Mouse (Mus musculus) urinary bladder, postnatal 25 days (tissue): Measurements from ENCODE around the gene Rbl2.

Experiments
- DNase-seq: peaks from one replicate; pipeline ENCODE4 v3.0.0; 2022; ENCODE audit warnings: low spot score

The Rbl2 gene

DNA sequence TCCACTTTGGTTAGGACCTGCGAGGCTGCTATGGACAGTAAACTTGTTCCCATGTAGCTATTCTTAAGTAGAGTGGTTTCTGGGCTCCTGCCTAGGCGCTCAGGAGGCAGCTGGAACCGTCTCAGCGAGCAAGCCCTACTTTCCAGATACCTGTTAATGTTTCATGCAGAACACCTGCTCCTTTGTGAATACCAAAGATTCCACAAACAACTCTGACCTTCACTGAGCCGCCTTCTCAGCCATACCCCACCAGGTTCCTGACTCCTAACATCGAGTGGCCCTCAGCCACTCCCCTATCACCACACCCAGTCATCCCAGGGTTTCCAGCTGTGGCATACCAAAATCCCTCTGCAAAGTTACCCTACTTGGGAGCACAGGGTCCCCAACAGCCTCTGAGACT is 100.3 kb downstream of the Rbl2 start:
- DNase-seq = no peak

GRCm38 (mm10) chr8:91170914-91171313 is 101.1 kb downstream of the Rbl2 start:
- no peak for DNase-seq

GRCm38 (mm10) chr8:91171605-91172004 is 101.7 kb downstream of the Rbl2 start:
- DNase-seq = no peak
